Comparison of ENCODE assay signal across 13 mouse cellular contexts in genomic region chrX:12436106-12436505, GRCm38 (mm10).
DNase-seq lines count a peak whose midpoint lies in the region; ATAC-seq lines count a peak whose summit lies in the region.
"Had no signal": no experiment of that assay in that cellular context is flagged by ENCODE, and none has a peak within 500 bp of the region (broad histone marks: within the 10 kb centered on the region; RNA-seq: fewer than 3 reads in every experiment).

No protein-coding gene starts in this region.

- WGBS in hindbrain, embryonic 10.5 days: 38% methylated on average over 7 of the region's 7 CpGs
- WGBS in hindbrain, embryonic 16.5 days: 29% methylated on average over 7 of the region's 7 CpGs
- whole genome bisulfite sequencing in neural tube, embryonic 13.5 days: 50% methylated on average over 7 of the region's 7 CpGs

- H3K27me3 ChIP-seq in hindbrain, embryonic 10.5 days (ENCODE audit: insufficient read depth, poor library complexity, severe bottlenecking): peaks cover 25% of the 10 kb centered on the region
- no peaks in the 10 kb centered on the region for H3K27me3 ChIP-seq in hindbrain, embryonic 16.5 days (replicated peaks; ENCODE audit: control insufficient read depth, insufficient read depth, low read length)
- H3K27me3 ChIP-seq in neural tube, embryonic 13.5 days: no peaks in the 10 kb centered on the region
- H3K27me3 ChIP-seq: Patski had no signal

- no peak overlapping the region for H3K9ac ChIP-seq in hindbrain, embryonic 16.5 days (ENCODE audit: low read depth, low read length)
- no peak overlapping the region for H3K9ac ChIP-seq in neural tube, embryonic 13.5 days
- H3K9ac ChIP-seq: embryonic facial prominence, embryonic 13.5 days had no signal

- DNase-seq in hindbrain, embryonic 10.5 days (ENCODE audit: low spot score): peak; percentile 8
- no peak for DNase-seq in neural tube, embryonic 10.5 days (ENCODE audit: extremely low spot score, low spot score)
- DNase-seq in forelimb bud, embryonic 11.5 days (ENCODE audit: low read depth, low spot score): peak; percentile 35
- peak; percentile 1 for DNase-seq in skeletal muscle tissue, adult 2 months (ENCODE audit: low read depth, low spot score)
- no peak for DNase-seq in gastrocnemius, postnatal 4 days (ENCODE audit: low spot score in 2 of 2)
- DNase-seq: adrenal gland, postnatal 14 days; heart, postnatal 4 days; thymus, postnatal 25 days had no signal

- H3K9me3 ChIP-seq in hindbrain, embryonic 10.5 days: peaks cover 3% of the 10 kb centered on the region; the same call in 1 of the 2 replicates
- no peaks in the 10 kb centered on the region for H3K9me3 ChIP-seq in hindbrain, embryonic 16.5 days (ENCODE audit: control insufficient read depth, low read length)
- no peaks in the 10 kb centered on the region for H3K9me3 ChIP-seq in neural tube, embryonic 13.5 days
- H3K9me3 ChIP-seq: embryonic facial prominence, embryonic 13.5 days had no signal

- H3K36me3 ChIP-seq in hindbrain, embryonic 10.5 days: no peaks in the 10 kb centered on the region
- no peaks in the 10 kb centered on the region for H3K36me3 ChIP-seq in hindbrain, embryonic 16.5 days (ENCODE audit: control insufficient read depth, insufficient read depth, low read length)
- H3K36me3 ChIP-seq in neural tube, embryonic 13.5 days: no peaks in the 10 kb centered on the region
- H3K36me3 ChIP-seq: embryonic facial prominence, embryonic 13.5 days had no signal

- peaks cover 7% of the 10 kb centered on the region for H3K4me1 ChIP-seq in hindbrain, embryonic 10.5 days (replicated peaks)
- no peaks in the 10 kb centered on the region for H3K4me1 ChIP-seq in hindbrain, embryonic 16.5 days (ENCODE audit: control insufficient read depth, insufficient read depth, low read depth, low read length)
- H3K4me1 ChIP-seq in neural tube, embryonic 13.5 days (replicated peaks): no peaks in the 10 kb centered on the region
- H3K4me1 ChIP-seq: embryonic facial prominence, embryonic 13.5 days had no signal

- no peak for ATAC-seq in hindbrain, embryonic 16.5 days
- ATAC-seq in neural tube, embryonic 13.5 days (ENCODE audit: low read depth): peak; percentile 47
- ATAC-seq: CD4-positive, CD25-positive, alpha-beta regulatory T cell, adult 4 months had no signal

- H3K4me2 ChIP-seq in hindbrain, embryonic 16.5 days (ENCODE audit: low read length): no peak overlapping the region
- no peak overlapping the region for H3K4me2 ChIP-seq in neural tube, embryonic 13.5 days
- H3K4me2 ChIP-seq: embryonic facial prominence, embryonic 13.5 days had no signal

- no peak overlapping the region for H3K4me3 ChIP-seq in hindbrain, embryonic 10.5 days
- H3K4me3 ChIP-seq in hindbrain, embryonic 16.5 days (ENCODE audit: low read length): no peak overlapping the region
- no peak overlapping the region for H3K4me3 ChIP-seq in neural tube, embryonic 13.5 days
- H3K4me3 ChIP-seq: embryonic facial prominence, embryonic 13.5 days had no signal

- no peak overlapping the region for H3K27ac ChIP-seq in hindbrain, embryonic 10.5 days
- no peak overlapping the region for H3K27ac ChIP-seq in hindbrain, embryonic 16.5 days (ENCODE audit: low read depth, low read length)
- no peak overlapping the region for H3K27ac ChIP-seq in neural tube, embryonic 13.5 days (replicated peaks)
- H3K27ac ChIP-seq: embryonic facial prominence, embryonic 13.5 days had no signal

Comparison
In these comparisons a context has a peak if more than half of its experiments do, and no peak if none do; other contexts are left out.
1. DNase-seq: peak in hindbrain, embryonic 10.5 days (single experiment), forelimb bud, embryonic 11.5 days (single experiment) and skeletal muscle tissue, adult 2 months (single experiment); none in neural tube, embryonic 10.5 days (single experiment) and gastrocnemius, postnatal 4 days (0 of 2).